Mouse (Mus musculus) R1 (cell line): ENCODE data around the gene Taf8.

Source experiments
- DNase-seq: peaks from one replicate; pipeline ENCODE4 v3.0.0-alpha.2; 2018; ENCODE audit warnings: low read depth, low spot score

Taf8 gene

DNA sequence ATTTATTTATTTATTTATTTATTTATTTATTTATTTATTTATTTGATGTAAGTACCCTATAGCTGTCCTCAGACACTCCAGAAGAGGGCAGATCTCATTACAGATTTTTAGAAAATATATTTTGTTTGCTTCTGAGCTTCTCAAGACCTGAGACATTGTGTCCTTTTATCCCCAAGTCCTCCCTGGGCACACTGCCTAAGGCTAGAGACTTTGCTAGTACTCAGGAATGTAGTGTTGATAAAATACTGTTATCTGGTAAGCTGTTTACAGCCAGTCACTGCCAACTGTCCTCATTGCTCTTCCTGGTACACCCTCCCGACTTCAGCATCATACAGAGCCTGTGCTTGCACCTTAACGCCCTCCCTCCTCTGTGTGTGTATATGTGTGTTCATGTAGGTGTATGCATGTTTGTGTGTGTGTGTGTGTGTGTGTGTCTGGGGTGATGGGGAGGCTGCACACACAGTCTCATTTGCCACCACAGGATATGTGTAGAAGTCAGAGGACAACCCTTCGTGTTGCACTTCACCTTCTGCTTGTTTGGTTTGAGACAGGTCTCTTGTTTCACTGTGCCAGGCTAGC is 42.7 kb downstream of the Taf8 start:
- DNase-seq = no peak

DNA sequence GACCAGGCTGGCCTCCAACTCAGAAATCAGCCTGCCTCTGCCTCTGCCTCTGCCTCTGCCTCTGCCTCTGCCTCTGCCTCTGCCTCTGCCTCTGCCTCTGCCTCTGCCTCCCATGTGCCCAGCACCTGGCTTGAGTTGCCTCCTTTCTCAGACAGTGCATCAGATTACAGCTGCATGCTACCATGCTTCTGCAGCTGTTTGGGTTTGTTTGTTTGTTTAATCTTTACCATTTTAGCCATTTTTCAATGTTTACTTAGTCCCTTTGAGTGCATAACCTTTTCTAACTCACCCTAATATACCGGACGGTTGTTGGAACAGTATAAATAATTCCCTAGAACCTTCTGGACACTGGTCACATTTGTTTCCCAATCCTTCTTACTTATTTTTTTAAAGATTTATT is 43.2 kb downstream of the Taf8 start:
- DNase-seq = no peak

DNA sequence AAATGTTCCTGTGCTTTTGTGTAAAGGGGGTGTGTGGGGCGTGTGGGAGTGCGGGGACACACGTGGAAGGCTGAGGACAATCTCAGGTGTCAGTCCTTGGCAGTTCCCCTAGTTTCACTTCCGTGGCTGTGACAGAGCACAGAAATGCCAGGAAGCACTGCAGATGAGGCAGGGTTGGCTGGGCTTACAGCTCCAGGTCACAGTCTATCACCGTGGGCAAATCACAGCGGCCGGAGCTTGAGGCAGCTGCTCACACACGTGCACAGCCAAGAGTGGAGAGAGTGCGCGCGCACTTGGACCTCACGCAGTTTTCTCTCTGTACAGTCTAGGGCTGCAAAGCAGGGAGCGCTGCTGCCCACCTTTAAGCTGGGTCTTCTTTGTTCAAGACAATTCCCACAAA is 43.8 kb downstream of the Taf8 start:
- peak; percentile 16 for DNase-seq

DNA sequence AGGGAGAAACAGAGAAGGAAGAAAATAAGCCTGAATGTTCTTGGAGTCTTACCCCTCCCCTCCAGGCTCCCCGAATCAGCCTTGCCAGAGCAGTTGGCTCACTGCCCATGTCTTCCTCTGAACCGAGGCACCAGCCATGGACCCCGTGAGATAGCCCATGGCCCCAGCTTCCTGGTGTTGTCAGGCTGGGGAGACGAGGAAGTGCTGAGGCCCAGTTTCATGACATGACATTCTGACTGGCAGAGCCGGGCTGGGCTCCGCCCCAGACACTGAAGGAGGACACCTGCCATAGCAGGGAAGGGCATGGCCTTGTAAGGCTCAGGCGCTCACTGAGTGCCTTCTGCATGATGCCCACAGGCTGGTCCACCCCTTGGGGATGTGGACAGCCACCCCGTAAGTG is 47.4 kb downstream of the Taf8 start:
- no peak for DNase-seq

- DNase-seq = no peak
These were observed 49.2 kb downstream of the Taf8 start for GRCm38 (mm10) chr17:47452886-47453285.

GRCm38 (mm10) chr17:47450880-47451565 is 51.1 kb downstream of the Taf8 start:
- DNase-seq = no peak

GRCm38 (mm10) chr17:47450239-47450638 is 51.9 kb downstream of the Taf8 start:
- peak; percentile 68 for DNase-seq

DNA sequence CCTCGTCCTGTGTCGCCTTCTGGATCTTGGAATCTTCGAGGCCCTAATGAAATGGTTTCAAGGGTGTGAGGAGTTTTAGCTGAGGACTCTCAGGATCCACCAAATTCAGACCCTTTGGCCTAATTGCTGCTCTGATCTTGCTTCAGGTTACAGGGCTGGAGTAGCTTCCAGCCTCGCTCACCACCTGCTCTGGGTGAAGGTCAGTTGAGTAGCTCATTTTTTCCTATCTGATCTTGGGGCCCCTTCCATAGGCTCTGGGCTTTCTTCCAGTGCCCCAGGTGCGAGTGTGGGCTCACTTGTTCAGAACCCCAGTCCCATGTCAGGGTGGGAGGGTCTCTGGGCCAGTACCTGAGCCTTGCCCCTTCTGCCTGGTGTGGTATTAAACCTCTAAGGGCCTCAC is 52.7 kb downstream of the Taf8 start:
- DNase-seq = no peak

DNA sequence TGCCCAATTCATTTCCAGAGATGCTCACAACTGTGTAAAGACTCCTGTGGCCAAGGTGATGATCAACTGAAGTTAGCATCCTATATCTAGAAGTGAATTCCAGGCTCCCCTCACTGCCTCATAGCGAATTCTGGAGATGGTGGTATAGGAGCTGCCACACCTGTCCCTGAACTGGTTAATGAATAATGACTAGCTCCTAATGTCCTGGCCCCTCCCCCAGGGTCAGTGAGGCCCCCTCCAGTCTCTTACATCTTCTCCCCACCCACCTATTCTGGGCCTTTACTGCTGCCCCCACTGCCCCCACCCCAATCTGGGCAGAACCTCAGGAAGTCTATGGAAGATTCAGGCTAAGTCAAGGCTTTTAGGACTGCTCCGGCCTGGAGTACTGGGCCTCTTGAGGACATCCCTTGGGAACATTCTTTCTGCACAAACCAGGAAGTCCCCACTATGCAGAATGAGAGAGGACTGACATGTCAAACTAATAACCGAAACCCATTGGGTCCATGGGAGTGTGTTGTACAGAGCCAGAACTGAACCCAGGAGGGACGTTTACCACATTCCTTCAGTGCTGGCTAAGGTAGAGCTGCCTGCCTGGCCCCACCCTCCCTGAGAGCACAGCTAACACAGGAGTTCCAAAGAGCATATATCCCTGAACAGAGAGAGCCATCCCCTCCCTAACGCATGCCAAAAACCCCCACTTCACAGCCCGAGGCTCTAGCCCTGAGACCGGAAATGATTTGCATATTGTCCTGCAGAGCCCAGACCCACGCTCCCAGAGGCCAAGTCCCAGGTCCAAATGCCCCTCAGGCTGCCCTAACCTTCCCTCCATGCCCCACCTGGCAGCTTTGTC is 53.3 kb downstream of the Taf8 start:
- no peak for DNase-seq

DNA sequence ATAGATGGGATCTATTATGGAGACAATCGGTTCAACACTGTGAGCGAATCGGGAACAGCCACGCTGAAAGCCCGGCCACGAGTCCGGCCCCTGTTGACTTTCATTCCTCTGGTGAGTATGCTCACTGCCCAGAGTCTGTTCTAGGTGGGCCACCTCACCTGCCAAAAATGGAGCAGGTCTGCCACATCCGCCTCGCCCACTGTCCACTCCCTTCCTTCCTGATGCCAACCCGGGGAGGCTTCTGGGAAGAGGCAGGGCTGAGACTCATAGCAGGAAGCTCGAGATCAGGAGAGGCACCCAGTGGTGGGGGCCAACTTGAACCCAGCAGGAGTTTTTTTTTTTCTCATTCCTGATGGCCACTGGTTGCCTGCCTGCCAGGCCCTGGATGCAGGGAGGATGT is 55.5 kb downstream of the Taf8 start:
- DNase-seq = no peak

GRCm38 (mm10) chr17:47446025-47446424 is 56.1 kb downstream of the Taf8 start:
- no peak for DNase-seq

DNA sequence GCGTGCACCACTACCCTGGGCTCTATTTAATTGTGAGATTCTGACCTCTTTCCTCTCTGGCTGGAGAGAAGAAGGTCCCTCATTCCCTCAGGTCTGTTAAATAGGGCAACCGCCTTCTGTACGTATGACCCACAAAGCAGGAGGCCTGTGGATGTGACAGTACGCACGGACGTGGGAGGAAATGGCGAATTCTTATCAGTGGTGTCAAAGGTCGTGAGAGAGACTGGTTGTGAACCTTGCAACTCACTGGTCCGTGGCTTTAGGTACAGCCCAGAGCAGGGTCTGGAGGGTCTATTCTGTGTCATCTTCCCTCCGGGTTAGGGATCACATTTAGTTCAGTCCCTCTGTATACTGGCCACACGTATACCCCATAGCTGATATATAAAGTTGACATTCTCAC is 56.6 kb downstream of the Taf8 start:
- DNase-seq = no peak

GRCm38 (mm10) chr17:47444113-47444512 is 58.0 kb downstream of the Taf8 start:
- no peak for DNase-seq

DNA sequence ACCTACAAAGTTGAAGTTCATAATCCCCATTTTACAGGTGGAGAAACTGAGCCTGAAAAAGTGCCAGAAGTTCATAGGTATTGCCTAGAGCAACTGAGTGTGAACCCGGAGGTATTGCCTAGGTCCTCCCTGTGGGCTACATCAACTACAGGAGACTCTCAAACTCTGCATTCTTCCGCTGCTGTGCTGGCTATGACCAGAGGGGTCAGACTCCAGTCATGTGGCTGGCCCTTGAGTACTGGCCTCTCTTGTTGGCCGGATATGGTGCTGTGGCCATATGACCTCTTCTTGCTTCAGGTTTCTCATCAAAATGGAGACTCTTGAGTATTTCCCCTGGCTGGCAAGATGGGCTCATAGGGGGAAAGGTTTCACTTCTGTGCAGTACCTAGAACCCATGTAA is 59.8 kb downstream of the Taf8 start:
- no peak for DNase-seq

- DNase-seq = no peak
These were observed 60.6 kb downstream of the Taf8 start for GRCm38 (mm10) chr17:47441296-47442051.

- peak; percentile 93 for DNase-seq
These were observed 61.7 kb downstream of the Taf8 start for GRCm38 (mm10) chr17:47440359-47440890.

DNA sequence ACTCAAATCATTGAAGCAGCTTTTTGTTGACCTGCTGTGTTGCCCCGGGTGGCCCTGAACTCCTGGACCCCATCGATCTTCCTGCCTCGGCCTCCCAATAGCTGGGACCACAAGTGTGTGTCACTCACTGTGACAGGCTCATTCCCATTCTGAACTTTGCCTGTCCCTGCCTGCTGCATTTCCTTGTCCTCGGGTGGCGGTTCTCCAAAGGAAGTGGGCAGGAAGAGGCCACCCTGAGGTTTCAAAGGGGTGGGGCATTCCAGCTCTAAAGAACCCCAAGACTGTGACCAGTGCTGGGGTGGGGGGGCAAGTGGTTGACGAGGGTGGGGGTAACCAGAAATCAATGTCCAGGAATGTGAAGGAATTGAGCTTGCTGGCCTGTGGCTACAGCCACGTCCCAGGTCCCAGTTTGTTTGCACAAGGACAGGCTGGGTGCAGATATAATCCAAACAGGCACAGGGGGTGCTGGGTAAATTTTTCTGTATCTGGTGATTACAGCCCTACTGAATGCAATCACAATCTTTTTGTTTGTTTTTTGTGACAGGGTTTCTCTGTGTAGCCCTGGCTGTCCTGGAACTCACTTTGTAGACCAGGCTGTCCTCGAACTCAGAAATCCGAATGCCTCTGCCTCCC is 62.6 kb downstream of the Taf8 start:
- no peak for DNase-seq

DNA sequence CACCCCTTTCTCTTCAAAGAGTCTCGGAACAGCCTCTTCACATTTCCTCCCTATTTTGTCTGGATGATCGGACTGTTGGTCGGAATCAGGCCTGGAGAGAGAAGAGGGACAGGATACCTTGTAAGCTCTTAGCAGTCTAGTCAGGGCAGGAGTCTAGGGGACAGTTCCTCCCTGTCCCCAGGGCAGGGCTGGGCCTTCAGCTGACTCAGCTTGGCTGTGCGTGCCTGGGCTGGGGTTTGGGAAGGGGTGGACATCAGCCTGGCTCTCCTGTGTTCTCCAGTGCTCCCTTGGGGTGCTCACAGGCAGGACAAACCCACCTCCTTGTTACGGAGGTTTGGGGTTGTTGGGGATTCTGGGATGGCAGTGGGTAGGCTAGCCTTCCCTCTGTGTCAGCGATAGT is 63.5 kb downstream of the Taf8 start:
- no peak for DNase-seq

DNA sequence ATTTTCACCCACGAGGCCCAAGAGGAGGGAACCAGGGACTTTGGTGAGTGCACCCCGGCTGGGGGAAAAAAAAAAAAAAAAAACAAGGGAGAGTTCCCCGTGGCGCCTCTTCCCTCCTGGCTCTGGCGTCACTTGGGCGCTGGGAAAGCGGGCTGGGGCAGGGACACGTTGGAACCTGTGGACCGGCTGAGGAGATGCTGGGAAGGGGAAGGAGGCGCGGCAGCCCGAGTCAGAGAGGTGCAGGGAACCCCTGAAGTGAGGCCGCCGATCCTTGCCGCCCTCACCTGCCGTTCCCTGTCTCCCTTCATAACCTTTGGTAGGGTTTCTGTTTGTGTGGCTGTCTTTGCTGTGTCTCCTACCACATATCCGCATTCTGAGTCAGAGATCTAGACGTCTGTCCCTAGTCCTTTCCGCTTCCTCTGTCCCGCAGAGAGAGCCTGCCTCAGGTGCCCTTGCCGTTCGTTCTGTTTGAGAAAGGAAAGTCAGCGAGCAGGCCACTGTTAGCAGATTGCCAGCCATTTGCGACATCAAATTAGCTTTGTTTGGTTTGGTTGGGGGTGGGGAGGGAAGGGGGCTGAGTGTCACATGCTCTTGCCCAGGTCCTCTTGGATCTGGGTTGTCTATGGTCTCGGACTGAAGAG is 65.1 kb downstream of the Taf8 start, which contains the start of gene 1700001C19Rik:
Gene 1700001C19Rik (minus strand): TSS at position 470 of the 641 bp plus-strand sequence.
- peak; percentile 48 for DNase-seq

GRCm38 (mm10) chr17:47436156-47436906 is 65.8 kb downstream of the Taf8 start, which contains the start of gene AI661453:
Gene AI661453 (plus strand): TSS chr17:47436615.
- peak; percentile 56 for DNase-seq
